Mouse (Mus musculus) lung, postnatal 14 days (tissue): Measurements from ENCODE around the gene Serpinb8.

Source experiments
- DNase-seq: peaks from one replicate; pipeline ENCODE4 v3.0.0; 2021

Gene Serpinb8

DNA sequence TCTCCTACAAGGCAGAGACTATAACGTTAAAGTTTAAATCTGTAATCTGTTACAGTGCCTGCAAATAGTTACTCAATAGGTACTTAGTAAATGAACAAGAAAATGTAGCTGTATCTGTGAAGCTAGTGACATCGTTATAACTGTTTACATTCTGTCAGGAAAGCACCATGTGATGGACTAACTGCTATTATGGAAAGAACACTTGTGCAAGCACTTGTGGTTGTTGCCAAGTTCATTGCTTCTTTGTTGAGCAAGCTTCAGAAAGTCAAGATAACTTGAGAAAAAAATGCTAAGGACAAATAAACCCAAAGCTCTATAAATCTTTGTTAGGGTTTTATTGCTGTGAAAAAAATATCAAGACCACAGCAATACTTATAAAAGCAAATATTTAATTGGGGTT lies 67.9 kb downstream of the Serpinb8 start:
- peak; percentile 21 for DNase-seq
